Mouse (Mus musculus) gastrocnemius, adult 2 months (tissue): ENCODE measurements around the gene Ppp1r12c. TPM values are rescaled to one million over a fixed set of nuclear protein-coding genes. Genes with fewer than 3 reads are reported as not detected.
"Not testable (repeated sequence)": the region's sequence is repeated elsewhere in the genome, so short reads cannot be mapped to it uniquely, and the experiment has no call there.

Experiments
- DNase-seq: peaks from one replicate; pipeline ENCODE4 v3.0.0; 2022
- H3K27ac ChIP-seq: fragments of 200-600 bp; 2 replicates; pipeline ENCODE4 v1.8.1; 2022; ENCODE audit warnings: mild to moderate bottlenecking
- H3K4me3 ChIP-seq: fragments of 200-600 bp; 2 replicates; pipeline ENCODE4 v1.8.1; 2022; ENCODE audit warnings: mild to moderate bottlenecking, moderate library complexity
- CTCF ChIP-seq: fragments of 200-600 bp; IDR thresholded peaks from 2 replicates; pipeline ENCODE4 v1.8.1; 2022; ENCODE audit warnings: antibody characterized with exemption, mild to moderate bottlenecking, moderate library complexity
- intact Hi-C: fragments of 180-260 bp; cut with DNase I; formaldehyde crosslinking; loops from one replicate; pipeline ENCODE4 v1.15.1; 2025
- long read RNA-seq, 2 experiments: library from polyadenylated mRNA; stranded (forward); transcript quantifications; one replicate each; pipeline ENCODE4 v2.0.0; 2021
- total RNA-seq, 2 experiments: library from RNA; stranded (reverse); gene quantifications; 2 replicates each; pipeline ENCODE4 v1.2.3; 2021

Ppp1r12c gene
- total RNA-seq, result 10 to 100 TPM; 17.8 to 24.8 TPM
- long read RNA-seq, experiment 1, transcript Ppp1r12c-201 (22 exons, 2,983 nt), result major isoform, 27 of 42 reads
- long read RNA-seq, experiment 1, partial matches to known transcripts, result 6 of 42 reads
- long read RNA-seq, experiment 1, other reads (novel, unspliced or antisense), result 7 of 42 reads
- long read RNA-seq, experiment 2, transcript Ppp1r12c-201 (22 exons, 2,983 nt), result major isoform, 25 of 48 reads
- long read RNA-seq, experiment 2, transcript Ppp1r12c-202 (22 exons, 2,667 nt), result minor isoform, 9 of 48 reads
- long read RNA-seq, experiment 2, partial matches to known transcripts, result 4 of 48 reads
- long read RNA-seq, experiment 2, other reads (novel, unspliced or antisense), result 10 of 48 reads

DNA sequence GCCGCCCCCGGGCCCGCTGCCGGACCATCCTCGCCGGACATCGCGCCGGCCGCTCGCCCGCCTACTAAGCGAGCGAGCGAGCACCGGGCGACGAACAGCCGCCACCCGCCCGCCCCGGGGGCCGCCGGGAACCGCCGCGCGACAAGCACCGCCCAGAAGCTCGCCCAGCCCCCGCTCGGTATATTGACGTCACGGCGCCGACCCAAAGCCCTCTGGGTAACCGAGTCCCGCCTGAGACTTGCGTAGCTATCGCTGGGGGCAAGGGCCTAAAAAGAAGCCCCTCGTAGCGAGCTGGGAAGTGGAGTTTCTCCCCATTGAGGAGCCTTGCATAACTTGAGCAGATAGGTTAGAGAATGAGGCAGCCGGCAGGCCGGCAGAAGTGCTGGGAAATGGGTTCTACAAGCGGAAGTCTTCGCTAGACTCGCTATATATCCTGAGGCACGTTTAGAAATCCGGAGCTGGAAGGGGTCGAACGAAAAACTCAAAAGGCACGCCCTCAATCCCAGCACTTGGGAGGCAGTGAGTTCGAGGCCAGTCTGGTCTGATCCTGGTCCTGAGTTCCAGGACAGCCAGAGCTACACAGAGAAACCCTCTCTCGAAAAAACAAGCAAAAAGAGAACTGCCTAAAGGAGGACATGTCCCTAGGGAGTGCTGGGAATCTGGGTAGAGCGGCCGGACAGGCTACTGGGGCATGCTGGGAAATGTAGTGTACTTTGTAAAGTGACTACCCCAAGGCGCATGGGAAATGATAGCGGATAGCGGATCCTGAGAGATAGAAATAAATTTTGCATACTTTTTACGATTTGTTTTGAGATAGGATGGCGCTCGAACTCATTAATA is at the start of gene Ppp1r12c:
Gene Ppp1r12c, minus strand, starts transcription at position 123 of the 840 bp plus-strand sequence.
- TF ChIP-seq CTCF, result no peak
- Histone ChIP-seq H3K4me3 (peak within 1 kb of the TSS; percentile 95), H3K27ac (peak within 1 kb of the TSS; percentile 99)
- intact Hi-C loops, result loop anchor here (10.0 kb wide), 1 partner anchor 1783 kb away; the partner anchor contains the start of gene Zfp667
- DNase-seq, result peak; percentile 98

DNA sequence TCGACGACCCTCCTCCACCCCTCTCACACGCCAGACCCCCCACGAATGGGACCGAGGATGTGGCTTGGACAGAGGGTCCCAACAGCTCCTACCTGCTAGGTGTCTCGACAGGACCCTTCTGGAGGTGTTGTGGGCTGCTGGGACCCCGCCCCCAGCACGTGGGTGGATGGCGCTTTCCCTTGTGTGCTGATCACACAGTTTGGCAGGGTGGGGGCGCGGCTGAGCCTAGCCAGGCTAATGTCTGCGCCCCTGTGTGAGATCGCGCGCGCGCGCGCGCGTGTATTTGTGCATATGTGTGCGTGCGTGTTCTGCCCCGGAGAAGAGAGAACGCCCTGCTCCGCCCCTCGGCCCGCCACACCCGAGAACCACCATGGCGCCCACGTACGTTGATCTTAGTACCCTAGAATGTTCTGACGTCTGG is 45.8 kb upstream of the Ppp1r12c start, which contains the start of gene Syt5:
Gene Syt5, minus strand, starts transcription at position 321 of the 421 bp plus-strand sequence.
- Histone ChIP-seq H3K4me3 (peak within 1 kb of the TSS; percentile 38), H3K27ac (no peak within 1 kb of the TSS)
- no peak for DNase-seq
- intact Hi-C loops, result no loop called here
- no peak for TF ChIP-seq CTCF

DNA sequence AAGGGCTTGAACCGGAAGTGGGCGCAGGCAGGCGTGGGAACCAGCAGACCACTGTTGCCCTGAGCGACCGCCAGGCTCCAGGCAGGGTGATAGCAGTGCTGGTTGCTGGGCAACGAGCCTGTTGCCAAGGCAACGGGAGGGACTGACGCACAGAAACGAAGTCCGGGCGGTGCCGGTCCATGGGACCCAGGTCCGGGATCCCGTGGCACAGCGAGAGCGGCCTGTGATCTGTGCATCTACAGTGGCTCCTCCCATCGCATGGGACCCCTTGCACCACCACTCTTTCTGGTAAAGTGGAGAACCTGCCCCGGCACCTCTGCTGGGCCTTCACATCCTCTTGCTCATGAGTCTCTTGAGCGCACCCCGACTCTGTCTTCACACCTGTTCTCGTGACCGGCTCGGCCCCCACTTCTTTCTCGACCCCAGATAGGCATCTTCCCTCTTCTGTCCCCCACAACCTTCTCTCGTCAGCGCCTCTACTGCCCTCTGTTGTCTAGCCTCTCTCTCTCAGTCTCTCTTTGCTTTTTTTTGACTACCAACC is 45.2 kb upstream of the Ppp1r12c start:
- TF ChIP-seq CTCF, result no peak
- DNase-seq, result peak; percentile 48
- H3K27ac ChIP-seq, result no peak overlapping the region
- H3K4me3 ChIP-seq, result no peak overlapping the region
- intact Hi-C loops, result no loop called here

DNA sequence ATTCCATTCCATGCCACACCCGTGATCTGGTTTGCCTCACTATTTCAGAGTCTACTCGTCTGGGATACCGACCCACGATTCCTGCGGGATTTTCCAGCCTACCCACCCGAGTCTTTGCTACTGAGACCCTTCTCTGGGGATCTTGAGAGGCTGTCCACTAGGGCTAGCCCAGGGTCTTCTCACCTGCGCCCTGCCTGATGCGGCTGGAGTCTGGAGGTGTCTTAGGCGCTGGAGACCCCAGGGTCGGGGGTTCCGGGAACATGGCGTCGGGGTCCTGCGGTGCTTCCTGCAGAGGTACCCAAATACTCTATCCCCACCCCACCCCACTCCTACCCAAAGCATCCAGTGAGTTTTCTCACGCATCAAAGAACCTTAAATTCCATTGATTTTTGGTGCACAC is 44.6 kb upstream of the Ppp1r12c start:
- no peak for TF ChIP-seq CTCF
- no peak overlapping the region for H3K4me3 ChIP-seq
- H3K27ac ChIP-seq, result no peak overlapping the region
- DNase-seq, result no peak
- intact Hi-C loops, result no loop called here

DNA sequence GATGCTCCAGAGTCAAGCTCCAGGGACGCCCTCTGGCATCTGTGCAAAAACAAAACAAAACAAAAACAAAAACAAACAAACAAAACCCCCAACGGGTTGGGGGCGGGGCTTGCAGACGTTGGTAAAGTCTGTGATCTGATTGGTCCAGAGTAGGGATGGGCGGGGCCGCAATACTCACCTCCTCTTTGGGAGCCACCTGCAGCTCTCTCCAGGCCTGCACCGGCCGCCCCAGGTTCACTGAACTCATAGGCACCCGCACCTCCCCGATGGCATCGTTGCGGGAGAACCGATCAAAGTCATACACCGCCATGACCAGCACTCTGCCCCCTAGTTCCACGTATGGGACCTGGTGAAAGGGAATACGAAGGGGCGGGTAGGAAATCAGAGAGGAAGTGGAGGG is 40.5 kb upstream of the Ppp1r12c start:
- DNase-seq, result no peak
- no peak overlapping the region for H3K27ac ChIP-seq
- TF ChIP-seq CTCF, result no peak
- H3K4me3 ChIP-seq, result 0 out of 2 replicates have a peak overlapping the region, but pooled peaks have one; percentile 17
- intact Hi-C loops, result no loop called here

DNA sequence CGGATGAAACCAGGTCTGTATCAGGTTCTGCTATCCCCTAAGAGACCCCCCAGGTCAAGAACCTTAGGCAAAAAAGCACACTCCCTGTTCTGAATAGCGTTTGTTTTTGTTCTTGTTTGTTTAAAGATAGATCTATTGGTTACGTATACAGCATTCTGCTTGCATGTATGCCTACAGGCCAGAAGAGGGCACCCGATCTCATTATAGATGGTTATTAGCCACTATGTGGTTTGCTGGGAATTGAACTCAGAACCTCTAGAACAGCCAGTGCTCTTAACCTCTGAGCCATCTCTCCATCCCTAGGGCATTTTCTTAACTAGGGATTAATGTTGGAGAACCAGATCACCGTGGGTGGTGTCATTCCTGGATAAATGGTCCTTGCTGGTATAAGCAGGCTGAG is 39.9 kb upstream of the Ppp1r12c start:
- no peak for TF ChIP-seq CTCF
- Histone ChIP-seq H3K27ac (no peak overlapping the region), H3K4me3 (no peak overlapping the region)
- intact Hi-C loops, result no loop called here
- no peak for DNase-seq

DNA sequence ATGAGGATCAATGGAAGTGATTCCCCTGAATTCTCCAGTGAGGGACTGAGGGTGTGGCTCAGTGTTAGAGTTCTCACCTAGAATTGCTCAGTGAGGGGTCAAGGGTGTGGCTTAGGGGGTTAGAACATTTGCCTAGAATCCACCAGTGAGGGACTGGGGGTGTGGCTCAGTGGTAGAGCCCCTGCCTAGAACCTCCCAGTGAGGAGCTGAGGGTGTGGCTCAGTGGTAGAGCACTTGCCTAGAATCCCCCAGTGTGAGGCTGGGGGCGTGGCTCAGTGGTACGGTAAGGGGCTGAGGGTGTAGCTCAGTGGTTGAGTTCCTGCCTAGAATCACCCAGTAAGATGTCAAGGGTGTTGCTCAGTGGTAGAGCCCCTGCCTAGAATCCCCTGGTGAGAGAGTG is 37.5 kb upstream of the Ppp1r12c start:
- intact Hi-C loops, result no loop called here
- H3K4me3 ChIP-seq, result no peak overlapping the region
- DNase-seq, result no peak
- TF ChIP-seq CTCF, result no peak
- no peak overlapping the region for H3K27ac ChIP-seq

DNA sequence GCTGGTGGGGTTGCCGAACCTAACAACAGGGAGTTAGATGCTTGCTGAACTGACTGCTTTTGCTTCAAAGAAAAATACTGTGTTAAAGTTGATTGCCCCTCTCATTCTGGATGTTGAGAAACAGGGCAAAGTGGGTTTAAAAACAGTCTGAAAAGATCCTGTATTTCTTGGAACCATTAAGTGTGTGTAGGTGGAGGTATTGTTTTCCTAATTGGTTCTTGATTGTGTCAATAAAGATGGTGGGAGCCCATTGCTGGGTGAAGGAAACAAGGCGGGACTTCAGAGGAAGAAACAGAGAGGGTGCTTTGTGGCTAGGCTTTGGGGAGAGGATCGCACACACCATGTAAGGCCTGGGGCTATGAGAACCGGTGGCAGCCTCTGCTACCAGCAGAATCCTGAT is 35.7 kb upstream of the Ppp1r12c start:
- no peak for TF ChIP-seq CTCF
- intact Hi-C loops, result no loop called here
- DNase-seq, result no peak
- Histone ChIP-seq H3K27ac (no peak overlapping the region), H3K4me3 (no peak overlapping the region)

DNA sequence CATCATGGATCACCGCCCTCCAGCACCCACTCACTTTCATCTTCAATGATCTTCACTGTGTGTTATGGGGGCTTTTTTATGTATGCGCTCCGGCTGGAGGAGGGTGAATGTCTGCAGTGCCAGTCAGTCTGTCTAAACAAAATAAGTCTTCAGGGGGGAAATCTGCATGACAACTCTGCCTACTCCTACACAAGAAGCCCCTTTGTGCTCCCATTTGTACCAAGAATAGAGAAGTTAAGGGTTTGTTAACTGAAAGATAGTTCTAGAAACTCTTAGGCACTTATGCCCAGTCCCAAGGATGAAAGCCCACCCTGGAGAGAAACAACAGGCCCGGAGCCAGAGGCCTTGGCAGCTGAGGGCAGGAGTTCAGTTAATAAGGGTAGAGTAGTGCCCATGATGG is 34.9 kb upstream of the Ppp1r12c start:
- no peak for TF ChIP-seq CTCF
- DNase-seq, result no peak
- Histone ChIP-seq H3K4me3 (no peak overlapping the region), H3K27ac (no peak overlapping the region)
- intact Hi-C loops, result no loop called here

DNA sequence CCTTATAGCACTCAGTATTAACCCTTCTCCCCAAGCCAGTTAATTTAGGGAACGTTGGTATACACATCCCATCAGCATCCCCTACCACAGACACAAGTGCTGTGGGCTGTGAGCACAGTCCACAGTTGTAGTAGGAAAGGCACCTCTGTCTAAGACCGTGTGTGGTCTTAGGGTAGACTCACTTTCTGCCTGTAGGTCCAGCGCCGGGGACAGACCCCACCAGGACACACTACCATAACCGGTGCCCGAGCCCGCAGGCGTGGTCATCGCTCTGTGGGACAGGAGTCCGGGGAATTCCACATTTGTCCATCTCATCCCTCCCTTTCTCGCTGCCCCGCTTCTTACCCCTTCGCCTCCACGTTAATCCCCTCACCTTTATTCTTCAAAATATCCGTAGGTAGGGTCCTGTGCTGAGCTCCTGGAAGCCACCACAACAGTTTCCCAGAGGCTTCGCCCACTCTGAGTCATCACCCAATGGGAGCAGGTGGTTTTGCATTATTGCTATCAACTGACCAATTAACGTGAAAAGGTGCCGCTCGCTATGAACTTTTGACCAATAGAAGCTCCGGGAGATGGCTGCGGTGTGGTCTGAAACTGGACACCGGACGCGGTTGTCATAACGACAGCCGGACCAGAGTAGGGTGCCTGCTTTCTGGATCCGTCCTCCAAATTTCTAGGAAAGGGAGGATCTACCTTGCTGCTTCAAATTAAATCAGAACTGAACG is 30.7 kb upstream of the Ppp1r12c start, which contains the start of gene Dnaaf3:
Gene Dnaaf3, minus strand, starts transcription at position 449 of the 725 bp plus-strand sequence.
- DNase-seq, result peak; percentile 81
- Histone ChIP-seq H3K27ac (no peak within 1 kb of the TSS), H3K4me3 (peak within 1 kb of the TSS; percentile 69)
- intact Hi-C loops, result no loop called here
- no peak for TF ChIP-seq CTCF

DNA sequence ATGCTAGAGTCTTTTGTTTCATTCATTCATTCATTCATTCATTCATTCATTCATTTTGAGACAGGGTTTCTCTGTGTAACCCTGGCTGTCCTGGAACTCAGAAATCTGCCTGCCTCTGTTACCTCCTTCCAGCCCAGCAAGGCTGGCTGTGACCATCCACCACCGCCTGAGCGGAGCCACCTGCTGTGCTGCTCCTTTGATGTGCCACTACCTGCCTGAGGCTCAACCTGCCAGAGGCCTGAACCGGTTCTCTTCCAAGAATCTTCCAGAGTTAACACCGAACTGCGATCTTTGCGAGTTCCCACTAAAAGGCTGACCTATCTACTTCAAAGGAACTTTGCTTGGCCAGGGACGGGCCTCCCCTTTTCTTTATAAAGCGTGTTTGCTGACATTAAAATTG is 28.7 kb upstream of the Ppp1r12c start:
- intact Hi-C loops, DNase-seq, H3K4me3 ChIP-seq, H3K27ac ChIP-seq: not testable (repeated sequence)

DNA sequence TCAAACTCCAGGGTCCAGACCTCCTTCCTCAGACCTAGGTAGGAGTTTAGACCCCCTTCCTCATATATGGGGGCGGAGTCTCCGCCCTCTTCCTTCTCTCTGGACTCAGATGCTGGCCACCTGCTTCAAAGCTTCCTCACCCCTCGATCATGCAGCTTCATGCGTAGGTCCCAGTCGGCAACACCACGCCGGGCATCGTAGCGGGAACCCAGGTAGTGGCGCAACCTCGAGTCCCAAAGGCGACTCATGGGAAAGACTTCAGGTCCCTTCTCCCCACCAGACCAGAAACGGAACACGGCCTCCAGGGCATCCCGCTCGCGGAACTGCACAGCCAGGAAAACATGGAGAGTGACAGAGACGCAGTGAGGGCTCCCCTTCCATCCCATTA is 25.8 kb upstream of the Ppp1r12c start:
- Histone ChIP-seq H3K4me3 (no peak overlapping the region), H3K27ac (no peak overlapping the region)
- no peak for TF ChIP-seq CTCF
- DNase-seq, result no peak
- intact Hi-C loops, result no loop called here
